Mouse (Mus musculus) midbrain, embryonic 16.5 days (tissue): ENCODE results near the gene Stt3b. TPM values are rescaled to one million over a fixed set of nuclear protein-coding genes. Genes with fewer than 3 reads are reported as not detected.

Source experiments
- ATAC-seq: fragments of 200-750 bp; cut with Nextera tagmentation; 2 replicates; pipeline ENCODE4 v1.8.0; 2017; ENCODE audit warnings: moderate TSS enrichment
- H3K27ac ChIP-seq: fragments of 300-500 bp; sonication (generic); 2 replicates; pipeline ENCODE4 v1.5.1; 2014; ENCODE audit warnings: mild to moderate bottlenecking, low read length, mixed read lengths
- H3K27me3 ChIP-seq: fragments of 300-500 bp; sonication (generic); 2 replicates; pipeline ENCODE4 v1.6.1; 2014; ENCODE audit warnings: low read depth, low read length, mixed read lengths; ENCODE audit not compliant: control insufficient read depth, insufficient read depth
- H3K36me3 ChIP-seq: fragments of 300-500 bp; sonication (generic); 2 replicates; pipeline ENCODE4 v1.6.1; 2014; ENCODE audit warnings: mild to moderate bottlenecking, low read length, moderate library complexity, mixed read lengths; ENCODE audit not compliant: control insufficient read depth, insufficient read depth
- H3K4me1 ChIP-seq: fragments of 300-500 bp; sonication (generic); 2 replicates; pipeline ENCODE4 v1.6.1; 2014; ENCODE audit warnings: mild to moderate bottlenecking, low read length, mixed read lengths; ENCODE audit not compliant: control insufficient read depth, insufficient read depth
- H3K4me2 ChIP-seq: fragments of 300-500 bp; sonication (generic); 2 replicates; pipeline ENCODE4 v1.6.1; 2014; ENCODE audit warnings: mild to moderate bottlenecking, low read length, mixed read lengths
- H3K4me3 ChIP-seq: fragments of 300-500 bp; sonication (generic); 2 replicates; pipeline ENCODE4 v1.5.1; 2014; ENCODE audit warnings: low read depth, mild to moderate bottlenecking, low read length, moderate library complexity, mixed read lengths
- H3K9ac ChIP-seq: fragments of 300-500 bp; sonication (generic); 2 replicates; pipeline ENCODE4 v1.6.1; 2014; ENCODE audit warnings: low read depth, low read length, mixed read lengths
- H3K9me3 ChIP-seq: fragments of 300-500 bp; sonication (generic); replicated peaks from 2 replicates; pipeline ENCODE4 v1.6.1; 2014; ENCODE audit warnings: mild to moderate bottlenecking, low read length, mixed read lengths; ENCODE audit not compliant: control insufficient read depth, poor library complexity, severe bottlenecking
- WGBS: fragments of 180-500 bp; shearing (Covaris S2); extraction: QIAGEN DNeasy Blood & Tissue Kit; methylation state at CpG from one replicate; pipeline ENCODE4 v1.1.7; 2014; 5-methylcytosine and 5-hydroxymethylcytosine counted together
- polyA plus RNA-seq: library from polyadenylated mRNA; unstranded; fragments of >200 nt; fragmentation: Nextera tagmentation; extraction: Ambion mirVana; gene quantifications from 2 replicates; pipeline ENCODE4 v1.2.1, GENCODE M21; 2015

Gene Stt3b
- polyA plus RNA-seq, 1 experiment from 2014 or later = 74.8 TPM

- no peak overlapping the region for H3K27ac ChIP-seq
- H3K27me3 ChIP-seq = no peaks in the 10 kb centered on the region
- H3K4me1 ChIP-seq = peaks cover 5% of the 10 kb centered on the region; the same call in 1 of the 2 replicates
- no peak overlapping the region for H3K4me3 ChIP-seq
- WGBS = 81% methylated on average over 6 of the region's 6 CpGs
- no peak for ATAC-seq
- no peak overlapping the region for H3K4me2 ChIP-seq
- H3K9ac ChIP-seq = no peak overlapping the region
- H3K9me3 ChIP-seq = no peaks in the 10 kb centered on the region
- no peaks in the 10 kb centered on the region for H3K36me3 ChIP-seq
These were observed 12.2 kb upstream of the Stt3b start for GRCm38 (mm10) chr9:115322385-115322784.

- Histone ChIP-seq H3K9ac (no peak overlapping the region), H3K4me2 (no peak overlapping the region), H3K4me1 (peaks cover 5% of the 10 kb centered on the region; the same call in 1 of the 2 replicates), H3K36me3 (no peaks in the 10 kb centered on the region), H3K9me3 (no peaks in the 10 kb centered on the region), H3K27me3 (no peaks in the 10 kb centered on the region), H3K4me3 (no peak overlapping the region), H3K27ac (no peak overlapping the region)
- ATAC-seq = no peak
- 90% methylated on average over 6 of the region's 6 CpGs for WGBS
These were observed 10.8 kb upstream of the Stt3b start for GRCm38 (mm10) chr9:115321052-115321451.

GRCm38 (mm10) chr9:115320156-115320555 is 9.9 kb upstream of the Stt3b start:
- 76% methylated on average over 4 of the region's 4 CpGs for WGBS
- H3K4me3 ChIP-seq = no peak overlapping the region
- no peak overlapping the region for H3K4me2 ChIP-seq
- no peaks in the 10 kb centered on the region for H3K27me3 ChIP-seq
- H3K4me1 ChIP-seq = peaks cover 5% of the 10 kb centered on the region; the same call in 1 of the 2 replicates
- H3K27ac ChIP-seq = no peak overlapping the region
- no peak for ATAC-seq
- H3K9me3 ChIP-seq = no peaks in the 10 kb centered on the region
- no peaks in the 10 kb centered on the region for H3K36me3 ChIP-seq
- no peak overlapping the region for H3K9ac ChIP-seq

GRCm38 (mm10) chr9:115318621-115319375 is 8.6 kb upstream of the Stt3b start:
- ATAC-seq = no peak
- Histone ChIP-seq H3K27ac (no peak overlapping the region), H3K9ac (no peak overlapping the region), H3K4me1 (peaks cover 7% of the 10 kb centered on the region; the same call in 1 of the 2 replicates), H3K27me3 (no peaks in the 10 kb centered on the region), H3K36me3 (no peaks in the 10 kb centered on the region), H3K4me3 (no peak overlapping the region), H3K9me3 (no peaks in the 10 kb centered on the region), H3K4me2 (no peak overlapping the region)
- 85% methylated on average over 6 of the region's 6 CpGs for WGBS

- ATAC-seq = no peak
- no peaks in the 10 kb centered on the region for H3K9me3 ChIP-seq
These were observed 6.8 kb upstream of the Stt3b start for GRCm38 (mm10) chr9:115317049-115317448.

DNA sequence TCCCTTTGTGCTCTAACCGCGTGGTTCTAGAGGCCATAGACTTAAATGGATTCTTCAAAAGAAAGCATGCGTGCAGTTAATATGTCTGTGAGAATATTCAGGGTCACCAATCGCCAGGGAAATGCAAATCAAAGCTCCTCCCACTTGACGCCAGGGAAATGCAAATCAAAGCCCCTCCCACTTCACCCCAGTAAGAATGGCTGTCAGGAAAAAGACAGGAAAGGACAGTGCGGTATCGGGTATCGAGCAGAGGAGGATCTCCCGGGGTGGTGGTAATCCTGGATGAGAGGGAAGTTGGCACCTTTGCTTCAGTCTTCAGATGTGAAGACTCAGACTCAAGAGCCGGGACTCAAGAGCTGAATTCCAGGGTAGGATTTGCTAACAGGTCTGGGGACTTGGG is 4.3 kb upstream of the Stt3b start:
- Histone ChIP-seq H3K27me3 (no peaks in the 10 kb centered on the region), H3K4me3 (no peak overlapping the region), H3K9ac (no peak overlapping the region), H3K4me1 (peaks cover 7% of the 10 kb centered on the region), H3K27ac (no peak overlapping the region), H3K4me2 (peak overlapping the region; percentile 27), H3K36me3 (no peaks in the 10 kb centered on the region), H3K9me3 (no peaks in the 10 kb centered on the region)
- WGBS = 8% methylated on average over 10 of the region's 10 CpGs
- no peak for ATAC-seq

More at GRCm38 (mm10) chr9:115317049-115317448, 6.8 kb upstream of the Stt3b start:
- Histone ChIP-seq H3K9ac (no peak overlapping the region), H3K4me3 (no peak overlapping the region), H3K27ac (no peak overlapping the region), H3K4me1 (peaks cover 3% of the 10 kb centered on the region; the same call in 1 of the 2 replicates), H3K4me2 (no peak overlapping the region), H3K36me3 (no peaks in the 10 kb centered on the region), H3K27me3 (no peaks in the 10 kb centered on the region)
- 96% methylated on average over 5 of the region's 5 CpGs for WGBS

DNA sequence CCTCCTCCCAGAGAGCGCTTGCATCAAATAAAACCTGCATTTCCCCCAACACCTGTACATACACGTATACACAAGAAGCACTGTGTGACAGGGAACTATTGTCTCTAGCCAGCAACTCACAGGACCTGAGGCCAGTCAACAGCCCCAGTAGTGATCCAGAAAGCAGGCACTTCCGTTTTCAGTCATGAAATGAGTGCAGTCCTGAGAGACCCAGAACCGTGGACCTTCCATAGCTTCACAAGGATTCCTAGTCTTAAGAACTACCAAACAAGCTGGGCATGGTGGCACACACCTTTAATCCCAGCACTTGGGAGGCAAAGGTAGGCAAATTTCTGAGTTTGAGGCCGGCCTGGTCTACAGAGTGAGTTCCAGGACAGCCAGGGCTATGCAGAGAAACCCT is 3.6 kb upstream of the Stt3b start:
- Histone ChIP-seq H3K36me3 (no peaks in the 10 kb centered on the region), H3K4me3 (no peak overlapping the region), H3K27ac (no peak overlapping the region), H3K9me3 (no peaks in the 10 kb centered on the region), H3K4me2 (no peak overlapping the region), H3K4me1 (peaks cover 7% of the 10 kb centered on the region), H3K27me3 (no peaks in the 10 kb centered on the region), H3K9ac (no peak overlapping the region)
- no peak for ATAC-seq
- 88% methylated on average over 5 of the region's 5 CpGs for WGBS

- no peaks in the 10 kb centered on the region for H3K9me3 ChIP-seq
- peaks cover 26% of the 10 kb centered on the region for H3K4me1 ChIP-seq
- no peaks in the 10 kb centered on the region for H3K27me3 ChIP-seq
- H3K27ac ChIP-seq = no peak overlapping the region; the same call in 1 of the 2 replicates
- H3K4me2 ChIP-seq = peak overlapping the region; percentile 76
- WGBS = 12% methylated on average over 5 of the region's 5 CpGs
- ATAC-seq = no peak
- H3K9ac ChIP-seq = peak overlapping the region; percentile 84; the same call in 1 of the 2 replicates
- H3K4me3 ChIP-seq = peak overlapping the region; percentile 99
- no peaks in the 10 kb centered on the region for H3K36me3 ChIP-seq
These were observed 951 bp upstream of the Stt3b start for GRCm38 (mm10) chr9:115311223-115311520.

DNA sequence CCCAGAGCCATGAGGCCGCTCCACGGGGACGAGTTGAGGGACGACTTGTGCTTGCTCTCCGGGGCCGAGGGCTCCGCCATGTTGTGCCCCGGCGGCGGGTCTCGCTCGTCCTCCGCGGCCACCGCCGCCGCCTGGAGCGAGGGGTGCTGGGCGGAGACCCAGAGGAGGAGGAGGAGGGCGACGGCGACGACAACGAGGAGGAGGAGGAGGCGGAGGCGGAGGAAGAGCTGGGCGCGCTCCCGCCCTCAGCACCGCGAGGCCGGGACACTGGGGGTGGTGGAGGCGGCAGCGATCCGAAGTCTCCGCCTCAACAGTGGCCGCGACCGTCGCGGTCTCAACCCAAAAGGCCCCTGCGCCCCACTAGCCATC is 260 bp downstream of the Stt3b start:
- Histone ChIP-seq H3K4me1 (peaks cover 35% of the 10 kb centered on the region), H3K9me3 (no peaks in the 10 kb centered on the region), H3K4me2 (peak overlapping the region; percentile 78), H3K4me3 (peak overlapping the region; percentile 99), H3K27ac (peak overlapping the region; percentile 99), H3K27me3 (no peaks in the 10 kb centered on the region), H3K9ac (peak overlapping the region; percentile 98), H3K36me3 (no peaks in the 10 kb centered on the region)
- under 1% methylated on average over 35 of the region's 42 CpGs for WGBS
- ATAC-seq = no peak; the same call in 1 of the 2 replicates
